Mouse (Mus musculus) CH12F3 (cell line): ENCODE data around the gene Rnf216.

Experiments used
- in situ Hi-C: fragments of 300-500 bp; cut with MboI; formaldehyde crosslinking; loops from 2 replicates; pipeline ENCODE4 v1.14.3; 2020; ENCODE audit warnings: low sequenced_read_pairs

Gene Rnf216

GRCm38 (mm10) chr5:143031193-143031592 lies 81.6 kb downstream of the Rnf216 start:
- in situ Hi-C loops, result no loop called here

GRCm38 (mm10) chr5:143023887-143024286 lies 88.9 kb downstream of the Rnf216 start:
- in situ Hi-C loops, result no loop called here

GRCm38 (mm10) chr5:143022956-143023355 lies 89.8 kb downstream of the Rnf216 start:
- in situ Hi-C loops, result no loop called here

- in situ Hi-C loops, result no loop called here
Measured at GRCm38 (mm10) chr5:143017401-143017800, 95.4 kb downstream of the Rnf216 start.

GRCm38 (mm10) chr5:143009383-143009782 lies 103.4 kb downstream of the Rnf216 start:
- in situ Hi-C loops, result no loop called here

GRCm38 (mm10) chr5:143000654-143001500 lies 111.9 kb downstream of the Rnf216 start:
- in situ Hi-C loops, result no loop called here

GRCm38 (mm10) chr5:143000091-143000490 lies 112.7 kb downstream of the Rnf216 start:
- in situ Hi-C loops, result no loop called here

- in situ Hi-C loops, result no loop called here
Measured at GRCm38 (mm10) chr5:142998171-142998570, 114.6 kb downstream of the Rnf216 start.

- in situ Hi-C loops, result no loop called here
Measured at GRCm38 (mm10) chr5:142997526-142997925, 115.3 kb downstream of the Rnf216 start.

GRCm38 (mm10) chr5:142994746-142995145 lies 118.0 kb downstream of the Rnf216 start:
- in situ Hi-C loops, result no loop called here

GRCm38 (mm10) chr5:142989167-142989566 lies 123.6 kb downstream of the Rnf216 start:
- in situ Hi-C loops, result no loop called here

GRCm38 (mm10) chr5:142988520-142988919 lies 124.3 kb downstream of the Rnf216 start:
- in situ Hi-C loops, result no loop called here

GRCm38 (mm10) chr5:142984271-142984670 lies 128.5 kb downstream of the Rnf216 start:
- in situ Hi-C loops, result no loop called here

- in situ Hi-C loops, result no loop called here
Measured at GRCm38 (mm10) chr5:142983174-142983573, 129.6 kb downstream of the Rnf216 start.

GRCm38 (mm10) chr5:142982046-142982801 lies 130.6 kb downstream of the Rnf216 start:
- in situ Hi-C loops, result no loop called here

GRCm38 (mm10) chr5:142976516-142976915 lies 136.3 kb downstream of the Rnf216 start:
- in situ Hi-C loops, result no loop called here

GRCm38 (mm10) chr5:142974598-142975121 lies 138.1 kb downstream of the Rnf216 start:
- in situ Hi-C loops, result no loop called here

- in situ Hi-C loops, result no loop called here
Measured at GRCm38 (mm10) chr5:142973971-142974370, 138.8 kb downstream of the Rnf216 start.

GRCm38 (mm10) chr5:142968411-142968810 lies 144.4 kb downstream of the Rnf216 start:
- in situ Hi-C loops, result no loop called here

GRCm38 (mm10) chr5:142964650-142965049 lies 148.1 kb downstream of the Rnf216 start:
- in situ Hi-C loops, result no loop called here

- in situ Hi-C loops, result no loop called here
Measured at GRCm38 (mm10) chr5:142963705-142964494, 148.9 kb downstream of the Rnf216 start.
